Mouse (Mus musculus) CH12.LX (cell line): ENCODE results near the gene Stk38l. TPM values are rescaled to one million over a fixed set of nuclear protein-coding genes. Genes with fewer than 3 reads are reported as not detected.

Source experiments
- DNase-seq: peaks from one replicate; pipeline ENCODE4 v3.0.0-alpha.2; 2013; ENCODE audit errors: extremely low read depth
- H3K27ac ChIP-seq: 2 replicates; pipeline ENCODE4 v1.5.1; 2012; ENCODE audit warnings: low read depth, mild to moderate bottlenecking, control low read depth, moderate library complexity; ENCODE audit not compliant: insufficient read depth
- H3K27me3 ChIP-seq: replicated peaks from 2 replicates; pipeline ENCODE3; 2012; ENCODE audit warnings: inconsistent platforms
- H3K36me3 ChIP-seq, 2 experiments: replicated peaks in 1 of 2; 2 replicates each; pipeline versions ENCODE3 to v1.6.1; 2012; ENCODE audit warnings: inconsistent platforms in 1 of 2, low read length in 1 of 2, mild to moderate bottlenecking in 1 of 2, mixed read lengths in 1 of 2, moderate library complexity in 1 of 2; ENCODE audit not compliant: control insufficient read depth in 1 of 2, insufficient read depth in 1 of 2
- H3K4me1 ChIP-seq, 2 experiments: 2 replicates each; pipeline ENCODE4 v1.6.1; 2012; ENCODE audit warnings: inconsistent platforms in 1 of 2, moderate library complexity in 1 of 2; ENCODE audit not compliant: insufficient read depth in 2 of 2, control insufficient read depth in 1 of 2
- H3K4me2 ChIP-seq: 2 replicates; pipeline ENCODE4 v1.6.1; 2012; ENCODE audit warnings: low read depth, mild to moderate bottlenecking, control low read depth; ENCODE audit not compliant: poor library complexity, insufficient read depth, severe bottlenecking
- H3K4me3 ChIP-seq, 3 experiments: fragments of 150-350 bp in 1 of 3; sonication (generic) in 1 of 3; replicated peaks in 1 of 3; 2 replicates each; pipeline versions ENCODE3 to v1.5.1; 2011 to 2012; ENCODE audit warnings: low read depth in 2 of 3, low read length in 2 of 3, mild to moderate bottlenecking in 2 of 3, moderate library complexity in 2 of 3, control low read depth in 1 of 3, improper control_type of control experiment in 1 of 3, inconsistent platforms in 1 of 3, mixed read lengths in 1 of 3; ENCODE audit not compliant: poor library complexity in 1 of 3
- H3K79me2 ChIP-seq: replicated peaks from 2 replicates; pipeline ENCODE4 v1.6.1; 2012; ENCODE audit warnings: mild to moderate bottlenecking, moderate library complexity; ENCODE audit not compliant: control insufficient read depth, poor library complexity, insufficient read depth, severe bottlenecking; ENCODE audit errors: extremely low read depth
- H3K9ac ChIP-seq: 2 replicates; pipeline ENCODE4 v1.6.1; 2012; ENCODE audit warnings: low read depth, mild to moderate bottlenecking, control low read depth, moderate library complexity; ENCODE audit not compliant: insufficient read depth
- H3K9me3 ChIP-seq: replicated peaks from 2 replicates; pipeline ENCODE3; 2012; ENCODE audit warnings: low read length, inconsistent platforms, mixed read lengths
- BHLHE40 ChIP-seq: IDR thresholded peaks from 2 replicates; pipeline ENCODE4 v1.6.1; 2011; ENCODE audit warnings: mild to moderate bottlenecking, low read depth, low read length, improper control_type of control experiment
- CHD1 ChIP-seq: IDR thresholded peaks from 2 replicates; pipeline ENCODE4 v1.6.1; 2012; ENCODE audit warnings: low read depth, low read length, improper control_type of control experiment, inconsistent platforms
- CHD2 ChIP-seq: IDR thresholded peaks from 2 replicates; pipeline ENCODE4 v1.6.1; 2011; ENCODE audit warnings: low read length, improper control_type of control experiment
- CTCF ChIP-seq, 2 experiments: IDR thresholded peaks in 1 of 2; conservative IDR thresholded peaks in 1 of 2; 2 replicates each; pipeline ENCODE4 v1.5.1; 2011 to 2012; ENCODE audit warnings: low read depth in 2 of 2, low read length in 2 of 2, improper control_type of control experiment in 1 of 2, inconsistent platforms in 1 of 2, mild to moderate bottlenecking in 1 of 2, moderate library complexity in 1 of 2
- ELF1 ChIP-seq: IDR thresholded peaks from 2 replicates; pipeline ENCODE4 v1.6.1; 2014; ENCODE audit warnings: low read depth, mild to moderate bottlenecking, inconsistent platforms, low read length, improper control_type of control experiment
- EP300 ChIP-seq: IDR thresholded peaks from 2 replicates; pipeline ENCODE4 v1.6.1; 2011; ENCODE audit warnings: low read length, improper control_type of control experiment
- ETS1 ChIP-seq: conservative IDR thresholded peaks from 2 replicates; pipeline ENCODE4 v1.6.1; 2012; ENCODE audit warnings: low read depth, mild to moderate bottlenecking, inconsistent platforms, low read length, improper control_type of control experiment, moderate library complexity
- HCFC1 ChIP-seq: IDR thresholded peaks from 2 replicates; pipeline ENCODE4 v1.6.1; 2012; ENCODE audit warnings: low read depth, mild to moderate bottlenecking, inconsistent platforms, low read length, improper control_type of control experiment
- JUN ChIP-seq: IDR thresholded peaks from 2 replicates; pipeline ENCODE4 v1.6.1; 2011; ENCODE audit warnings: low read depth, mild to moderate bottlenecking, low read length, improper control_type of control experiment, moderate library complexity; ENCODE audit not compliant: insufficient read depth
- JUND ChIP-seq: conservative IDR thresholded peaks from 2 replicates; pipeline ENCODE4 v1.6.1; 2011; ENCODE audit warnings: low read depth, low read length, improper control_type of control experiment
- MAFK ChIP-seq: IDR thresholded peaks from 2 replicates; pipeline ENCODE4 v1.6.1; 2011; ENCODE audit warnings: low read length, improper control_type of control experiment; ENCODE audit not compliant: insufficient replicate concordance
- MYC ChIP-seq: IDR thresholded peaks from 2 replicates; pipeline ENCODE4 v1.6.1; 2011; ENCODE audit warnings: low read depth, mild to moderate bottlenecking, improper control_type of control experiment, low read length
- POLR2A ChIP-seq: IDR thresholded peaks from 2 replicates; pipeline ENCODE4 v1.6.1; 2011; ENCODE audit warnings: low read depth, mild to moderate bottlenecking, improper control_type of control experiment, low read length
- POLR2AphosphoS2 ChIP-seq: IDR thresholded peaks from 2 replicates; pipeline ENCODE4 v1.6.1; 2011; ENCODE audit warnings: low read depth, low read length, improper control_type of control experiment
- RAD21 ChIP-seq: IDR thresholded peaks from 2 replicates; pipeline ENCODE4 v1.6.1; 2011; ENCODE audit warnings: low read depth, mild to moderate bottlenecking, low read length, improper control_type of control experiment, moderate library complexity
- RCOR1 ChIP-seq: conservative IDR thresholded peaks from 2 replicates; pipeline ENCODE4 v1.6.1; 2012; ENCODE audit warnings: low read depth, mild to moderate bottlenecking, inconsistent platforms, low read length, improper control_type of control experiment
- SMC3 ChIP-seq: IDR thresholded peaks from 2 replicates; pipeline ENCODE4 v1.6.1; 2011; ENCODE audit warnings: low read depth, low read length, improper control_type of control experiment
- TBP ChIP-seq: conservative IDR thresholded peaks from 2 replicates; pipeline ENCODE4 v1.6.1; 2011; ENCODE audit warnings: low read depth, low read length, improper control_type of control experiment
- TCF12 ChIP-seq: IDR thresholded peaks from 2 replicates; pipeline ENCODE4 v1.6.1; 2014; ENCODE audit warnings: low read depth, mild to moderate bottlenecking, inconsistent platforms, low read length, improper control_type of control experiment
- UBTF ChIP-seq: IDR thresholded peaks from 2 replicates; pipeline ENCODE4 v1.6.1; 2012; ENCODE audit warnings: low read depth, mild to moderate bottlenecking, inconsistent platforms, low read length, improper control_type of control experiment, moderate library complexity
- USF2 ChIP-seq: conservative IDR thresholded peaks from 2 replicates; pipeline ENCODE4 v1.6.1; 2011; ENCODE audit warnings: low read depth, low read length, improper control_type of control experiment
- ZC3H11A ChIP-seq: IDR thresholded peaks from 2 replicates; pipeline ENCODE4 v1.6.1; 2012; ENCODE audit warnings: low read depth, mild to moderate bottlenecking, inconsistent platforms, low read length, improper control_type of control experiment
- ZMIZ1 ChIP-seq: IDR thresholded peaks from 2 replicates; pipeline ENCODE4 v1.6.1; 2012; ENCODE audit warnings: low read depth, mild to moderate bottlenecking, inconsistent platforms, low read length, improper control_type of control experiment
- dilution Hi-C: fragments of 300-500 bp; cut with MboI; formaldehyde crosslinking; loops from 2 replicates; pipeline ENCODE4 v1.14.3; 2020; ENCODE audit warnings: low sequenced_read_pairs; ENCODE audit not compliant: extremely low pct_unique_long_range_greater_than_20kb, extremely low pct_ligation_motif_present
- in situ Hi-C: fragments of 300-500 bp; cut with MboI; formaldehyde crosslinking; loops from 3 replicates; pipeline ENCODE4 v1.14.3; 2019; ENCODE audit warnings: low sequenced_read_pairs, low pct_ligation_motif_present, low pct_unique_long_range_greater_than_20kb, mixed read lengths
- polyA plus RNA-seq: library from polyadenylated mRNA; unstranded; fragments of >175 nt; gene quantifications from 2 replicates; pipeline ENCODE4 v1.2.1, GENCODE M21; 2012; ENCODE audit warnings: low read depth; ENCODE audit not compliant: insufficient read length
- total RNA-seq, 2 experiments: library from RNA; depleted of rRNA; stranded (reverse); fragments of 300-350 nt in 1 of 2; fragments of >200 nt in 1 of 2; gene quantifications; 2 replicates each; pipeline ENCODE4 v1.2.3; 2012 to 2014

Gene Stk38l
- total and polyA plus RNA-seq, 3 experiments, result 3.8 to 5.2 (median 4.7) TPM

GRCm38 (mm10) chr6:146725384-146725791, 593 bp downstream of the Stk38l start:
- in situ Hi-C loops, result no loop called here
- TF ChIP-seq CTCF (conservative IDR thresholded peaks at IDR 0.05 in 1 of 2, IDR thresholded peaks at IDR 0.05 in 1 of 2; ENCODE audit: low read depth in 2 of 2, low read length in 2 of 2), result no peak
- TF ChIP-seq TCF12, result no peak
- no peak for TF ChIP-seq CHD1
- no peak for TF ChIP-seq USF2
- TF ChIP-seq JUN, result no peak
- TF ChIP-seq ELF1, result no peak
- TF ChIP-seq ZMIZ1, result no peak
- no peak for TF ChIP-seq POLR2AphosphoS2
- no peak for TF ChIP-seq CHD2
- TF ChIP-seq RCOR1, result no peak
- no peak for TF ChIP-seq RAD21
- no peak for TF ChIP-seq SMC3
- no peak for TF ChIP-seq HCFC1
- TF ChIP-seq POLR2A, result no peak
- TF ChIP-seq BHLHE40, result no peak
- no peak for TF ChIP-seq UBTF
- dilution Hi-C loops, result no loop called here
- Histone ChIP-seq H3K36me3 (peaks cover 0 to 2% of the 10 kb centered on the region in 2 experiments), H3K27ac (no peak overlapping the region), H3K4me2 (peak overlapping the region; percentile 58; the same call in 1 of the 2 replicates), H3K4me1 (peaks cover 6 to 13% of the 10 kb centered on the region in 2 experiments; a peak in 3 of 4 replicates), H3K4me3 (peak overlapping the region; percentile 72 to 100 (median 79)), H3K9ac (peak overlapping the region; percentile 94), H3K27me3 (no peaks in the 10 kb centered on the region), H3K79me2 (0 out of 2 replicates have a peak, but pooled peaks cover 3% of the 10 kb centered on the region), H3K9me3 (no peaks in the 10 kb centered on the region)
- no peak for DNase-seq

GRCm38 (mm10) chr6:146731031-146731430, 6.2 kb downstream of the Stk38l start:
- Histone ChIP-seq H3K4me3 (no peak overlapping the region), H3K4me1 (peaks cover 19 to 23% of the 10 kb centered on the region in 2 experiments), H3K27me3 (no peaks in the 10 kb centered on the region), H3K27ac (no peak overlapping the region), H3K9ac (no peak overlapping the region), H3K9me3 (no peaks in the 10 kb centered on the region), H3K36me3 (peaks cover 0 to 4% of the 10 kb centered on the region in 2 experiments), H3K79me2 (peaks cover 3% of the 10 kb centered on the region; the same call in 1 of the 2 replicates), H3K4me2 (no peak overlapping the region)
- dilution Hi-C loops, result no loop called here
- no peak for DNase-seq
- TF ChIP-seq MAFK, result no peak
- TF ChIP-seq RAD21, result no peak
- TF ChIP-seq EP300, result no peak
- TF ChIP-seq UBTF, result no peak
- no peak for TF ChIP-seq ZC3H11A
- no peak for TF ChIP-seq MYC
- no peak for TF ChIP-seq TBP
- no peak for TF ChIP-seq JUND
- TF ChIP-seq ETS1, result no peak
- no peak for TF ChIP-seq ELF1
- in situ Hi-C loops, result no loop called here
